Mouse (Mus musculus) spleen, adult 2 months (tissue): ENCODE results near the gene Dcpp1.

Experiments
- CTCF ChIP-seq: fragments of 200-500 bp; IDR thresholded peaks from 2 replicates; pipeline ENCODE4 v1.5.1; 2011; ENCODE audit warnings: mild to moderate bottlenecking, inconsistent platforms; ENCODE audit not compliant: insufficient read depth, insufficient read length, insufficient replicate concordance; ENCODE audit errors: extremely low read depth
- POLR2A ChIP-seq: fragments of 200-500 bp; IDR thresholded peaks from 2 replicates; pipeline ENCODE4 v1.6.1; 2011; ENCODE audit warnings: low read depth, low read length, inconsistent platforms

- TF ChIP-seq POLR2A (no peak), CTCF (peak; percentile 19; the same call in 1 of the 2 replicates)
These were observed 6.5 kb upstream of the Dcpp1 start for GRCm38 (mm10) chr17:23873884-23874856.
